Mouse (Mus musculus) heart, embryonic 14.5 days (tissue): ENCODE measurements around the gene Crlf1. TPM values are rescaled to one million over a fixed set of nuclear protein-coding genes. Genes with fewer than 3 reads are reported as not detected.

Source experiments
- ATAC-seq: fragments of 200-750 bp; cut with Nextera tagmentation; 2 replicates; pipeline ENCODE4 v1.8.0; 2017; ENCODE audit warnings: low read depth, moderate TSS enrichment; ENCODE audit not compliant: insufficient number of reproducible peaks, insufficient read depth, low FRiP score
- H3K27ac ChIP-seq, 2 experiments: fragments of 200-500 bp in 1 of 2; fragments of 300-500 bp in 1 of 2; sonication (generic) in 1 of 2; replicated peaks in 1 of 2; 2 replicates each; pipeline ENCODE4 v1.5.1; 2012 to 2014; ENCODE audit warnings: low read depth in 2 of 2, low read length in 2 of 2, control low read depth in 1 of 2, mild to moderate bottlenecking in 1 of 2, mixed read lengths in 1 of 2; ENCODE audit not compliant: control insufficient read depth in 1 of 2, insufficient read depth in 1 of 2
- H3K27me3 ChIP-seq: fragments of 300-500 bp; sonication (generic); 2 replicates; pipeline ENCODE4 v1.6.1; 2014; ENCODE audit warnings: mild to moderate bottlenecking, low read length, control low read depth; ENCODE audit not compliant: control insufficient read depth, insufficient read depth
- H3K36me3 ChIP-seq: fragments of 300-500 bp; sonication (generic); 2 replicates; pipeline ENCODE4 v1.6.1; 2014; ENCODE audit warnings: mild to moderate bottlenecking, control low read depth, low read length, mixed read lengths; ENCODE audit not compliant: control insufficient read depth, insufficient read depth
- H3K4me1 ChIP-seq, 2 experiments: fragments of 200-500 bp in 1 of 2; fragments of 300-500 bp in 1 of 2; sonication (generic) in 1 of 2; 2 replicates each; pipeline ENCODE4 v1.6.1; 2012 to 2014; ENCODE audit warnings: low read length in 2 of 2, control low read depth in 1 of 2, mixed read lengths in 1 of 2; ENCODE audit not compliant: control insufficient read depth in 2 of 2, insufficient read depth in 2 of 2
- H3K4me2 ChIP-seq: fragments of 300-500 bp; sonication (generic); 2 replicates; pipeline ENCODE4 v1.6.1; 2014; ENCODE audit warnings: mild to moderate bottlenecking, low read length
- H3K4me3 ChIP-seq, 2 experiments: fragments of 200-500 bp in 1 of 2; fragments of 300-500 bp in 1 of 2; sonication (generic) in 1 of 2; 2 replicates each; pipeline ENCODE4 v1.5.1; 2012 to 2014; ENCODE audit warnings: low read length in 2 of 2, mild to moderate bottlenecking in 2 of 2, control low read depth in 1 of 2, low read depth in 1 of 2, moderate library complexity in 1 of 2; ENCODE audit not compliant: control insufficient read depth in 1 of 2, insufficient read depth in 1 of 2
- H3K9ac ChIP-seq: fragments of 300-500 bp; sonication (generic); 2 replicates; pipeline ENCODE4 v1.6.1; 2014; ENCODE audit warnings: mild to moderate bottlenecking, low read length
- H3K9me3 ChIP-seq: fragments of 300-500 bp; sonication (generic); 2 replicates; pipeline ENCODE4 v1.6.1; 2016; ENCODE audit warnings: low read length, control low read depth; ENCODE audit not compliant: control insufficient read depth
- WGBS: fragments of 180-500 bp; shearing (Covaris S2); extraction: QIAGEN DNeasy Blood & Tissue Kit; methylation state at CpG from one replicate; pipeline ENCODE4 v1.1.7; 2014; 5-methylcytosine and 5-hydroxymethylcytosine counted together
- polyA plus RNA-seq: library from polyadenylated mRNA; unstranded; fragments of >200 nt; fragmentation: Nextera tagmentation; extraction: Ambion mirVana; gene quantifications from 2 replicates; pipeline ENCODE4 v1.2.1, GENCODE M21; 2014

The Crlf1 gene
- polyA plus RNA-seq, 1 experiment from 2014 or later: 2.0 TPM

DNA sequence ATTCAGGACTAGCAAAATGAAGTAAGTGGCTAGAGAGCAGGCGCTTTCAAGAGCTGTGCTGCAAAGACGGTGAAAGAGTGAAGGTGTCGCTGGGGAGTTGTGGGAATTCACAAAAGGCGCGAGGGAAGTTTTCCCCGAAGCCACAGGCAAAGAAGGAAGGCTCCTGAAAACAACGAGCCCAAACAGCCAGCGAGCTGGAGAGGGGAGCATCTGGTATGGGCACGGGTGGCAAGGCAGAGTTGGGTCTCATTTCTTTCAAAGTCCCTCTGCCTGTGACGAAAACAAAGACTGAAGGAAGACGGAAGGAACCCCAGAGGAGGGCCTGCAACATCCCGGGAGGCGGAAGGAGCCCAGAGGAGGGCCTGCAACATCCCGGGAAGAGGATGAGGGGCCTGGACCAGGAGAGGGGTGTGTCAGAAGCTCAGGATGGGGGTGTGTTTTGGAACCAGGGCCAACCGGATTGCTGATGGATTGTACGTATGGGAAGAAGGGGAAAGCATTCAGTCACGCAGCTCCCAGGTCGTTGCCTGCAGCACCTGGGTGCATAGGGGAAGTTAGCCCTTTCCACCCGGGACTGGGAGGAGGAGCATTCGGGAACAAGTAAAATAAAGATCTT lies 2.0 kb upstream of the Crlf1 start:
- no peak overlapping the region for H3K9ac ChIP-seq
- ATAC-seq: no peak
- 5% methylated on average over 20 of the region's 20 CpGs for WGBS

DNA sequence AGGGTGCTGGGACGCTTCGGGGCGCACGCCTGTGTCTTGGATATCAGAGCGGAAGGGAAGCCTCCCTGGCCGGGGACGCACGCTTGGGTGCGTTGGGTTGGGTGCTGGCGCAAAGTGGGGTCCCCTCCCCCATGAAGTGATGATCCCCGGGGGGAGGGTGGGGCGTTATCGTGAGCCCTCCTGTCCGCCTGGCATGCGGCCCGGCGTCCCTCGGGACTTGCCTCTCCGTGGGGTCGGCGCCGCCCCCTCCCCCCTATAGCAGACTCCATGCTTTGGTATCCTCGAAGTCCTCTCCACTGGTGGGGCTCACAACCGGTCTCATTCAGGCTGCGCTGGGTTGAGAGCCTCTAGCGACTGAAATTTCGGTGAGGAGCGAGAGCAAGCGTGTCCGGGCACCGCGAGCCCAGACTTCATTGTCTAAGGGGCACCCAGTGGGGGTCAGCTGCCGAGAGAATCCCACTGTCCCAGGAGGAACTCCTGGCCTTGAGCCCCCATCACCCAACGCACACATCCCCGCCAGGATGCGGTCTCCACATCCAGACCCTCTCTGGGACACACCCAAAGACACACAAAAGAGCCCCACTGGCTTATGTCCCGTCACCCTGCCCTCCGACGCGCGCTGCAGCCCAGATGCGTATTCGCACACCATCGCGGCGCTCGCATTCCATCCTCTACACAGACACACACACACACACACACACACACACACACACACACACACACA lies 896 bp downstream of the Crlf1 start:
- H3K9ac ChIP-seq: no peak overlapping the region
- H3K36me3 ChIP-seq: no peaks in the 10 kb centered on the region
- peaks cover 8 to 30% of the 10 kb centered on the region in 2 experiments; a peak in 3 of 4 replicates for H3K4me1 ChIP-seq
- H3K9me3 ChIP-seq: no peaks in the 10 kb centered on the region
- 1% methylated on average over 47 of the region's 47 CpGs for WGBS
- peak overlapping the region in 1 of 2 experiments; percentile 34; a peak in 2 of 4 replicates for H3K4me3 ChIP-seq
- peaks cover 100% of the 10 kb centered on the region for H3K27me3 ChIP-seq
- no peak for ATAC-seq
- peak overlapping the region; percentile 74 for H3K4me2 ChIP-seq
- no peak overlapping the region for H3K27ac ChIP-seq

More for the DNA sequence above, 2.0 kb upstream of the Crlf1 start:
- Histone ChIP-seq H3K4me1 (peaks cover 14 to 41% of the 10 kb centered on the region in 2 experiments; a peak in 3 of 4 replicates), H3K27me3 (peaks cover 99% of the 10 kb centered on the region), H3K4me3 (no peak overlapping the region), H3K36me3 (no peaks in the 10 kb centered on the region), H3K4me2 (no peak overlapping the region), H3K27ac (no peak overlapping the region), H3K9me3 (no peaks in the 10 kb centered on the region)

DNA sequence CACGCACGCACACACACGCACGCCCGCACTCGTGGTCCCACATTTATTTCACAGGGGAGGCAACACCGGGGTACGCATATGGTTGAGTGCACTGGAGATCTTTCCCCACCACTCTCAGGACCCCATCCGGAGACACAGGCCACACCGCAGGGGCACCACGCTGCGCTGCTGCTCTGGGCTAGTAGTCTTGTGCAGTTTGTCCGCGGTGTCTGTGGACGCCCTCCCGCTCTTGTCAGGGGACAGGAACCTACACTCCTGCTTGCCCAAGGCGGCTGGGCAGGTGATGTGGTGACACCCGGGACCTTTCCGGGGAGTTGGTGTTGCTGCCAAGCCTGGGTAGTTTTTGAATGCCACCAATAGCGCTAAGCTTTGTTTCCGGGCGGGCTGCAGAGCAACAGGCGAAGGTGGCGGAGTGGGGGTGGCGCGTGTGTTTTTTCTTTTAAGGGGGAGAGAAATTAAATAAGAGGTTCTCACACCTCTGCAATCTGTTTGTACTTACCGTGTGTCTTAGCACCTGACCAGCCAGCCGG lies 1.5 kb downstream of the Crlf1 start:
- peaks cover 100% of the 10 kb centered on the region for H3K27me3 ChIP-seq
- WGBS: 4% methylated on average over 28 of the region's 28 CpGs
- no peaks in the 10 kb centered on the region for H3K36me3 ChIP-seq
- no peak overlapping the region for H3K9ac ChIP-seq
- no peak overlapping the region for H3K4me3 ChIP-seq
- peaks cover 6 to 24% of the 10 kb centered on the region in 2 experiments; a peak in 3 of 4 replicates for H3K4me1 ChIP-seq
- no peaks in the 10 kb centered on the region for H3K9me3 ChIP-seq
- no peak for ATAC-seq
- 0 out of 2 replicates have a peak overlapping the region, but pooled peaks have one; percentile 74 for H3K4me2 ChIP-seq
- H3K27ac ChIP-seq: no peak overlapping the region

DNA sequence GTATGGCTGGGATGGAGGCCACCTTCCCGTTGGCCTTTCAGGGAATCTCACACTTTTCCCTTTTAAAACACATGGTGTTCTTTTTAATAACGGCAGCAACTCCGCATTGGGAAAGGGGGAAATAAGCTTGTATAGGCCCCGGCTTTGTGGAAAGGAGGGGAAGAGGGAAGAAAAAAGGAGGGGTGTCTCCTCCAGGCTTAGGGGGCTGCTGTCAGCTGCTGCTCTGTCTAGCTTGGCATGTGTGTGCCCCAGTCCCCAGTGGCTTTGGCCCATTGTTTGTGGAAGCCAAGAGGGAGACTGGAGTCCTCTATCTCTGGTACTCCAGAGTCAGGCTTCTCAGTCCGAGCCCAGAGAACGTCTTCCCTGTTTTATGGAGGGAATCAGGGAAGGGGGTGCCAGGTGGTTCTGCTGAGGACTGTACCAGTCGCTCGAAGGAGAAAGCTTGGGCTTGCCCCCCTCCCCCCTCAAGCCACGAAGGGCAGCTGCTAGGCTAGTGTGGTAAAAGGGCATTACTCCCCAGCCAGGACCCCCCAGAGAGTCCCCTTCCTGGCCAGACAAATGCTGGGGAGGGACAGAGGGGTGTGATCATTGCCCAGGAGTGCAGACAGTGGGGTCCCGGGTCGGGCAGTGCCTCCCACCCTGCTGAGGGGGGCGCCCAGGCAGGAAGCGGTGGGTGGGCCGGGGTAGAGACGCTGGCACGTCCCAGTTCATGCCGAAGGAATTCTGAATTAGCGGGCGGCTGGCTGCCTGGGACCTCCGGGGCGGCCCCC lies 2.2 kb downstream of the Crlf1 start:
- no peak overlapping the region for H3K4me3 ChIP-seq
- no peak overlapping the region; the same call in 1 of the 2 replicates for H3K9ac ChIP-seq
- 8% methylated on average over 18 of the region's 21 CpGs for WGBS
- H3K36me3 ChIP-seq: no peaks in the 10 kb centered on the region
- H3K27ac ChIP-seq: no peak overlapping the region
- H3K4me2 ChIP-seq: no peak overlapping the region
- no peak for ATAC-seq
- peaks cover 100% of the 10 kb centered on the region for H3K27me3 ChIP-seq
- peaks cover 4 to 20% of the 10 kb centered on the region in 2 experiments; a peak in 3 of 4 replicates for H3K4me1 ChIP-seq
- no peaks in the 10 kb centered on the region for H3K9me3 ChIP-seq

DNA sequence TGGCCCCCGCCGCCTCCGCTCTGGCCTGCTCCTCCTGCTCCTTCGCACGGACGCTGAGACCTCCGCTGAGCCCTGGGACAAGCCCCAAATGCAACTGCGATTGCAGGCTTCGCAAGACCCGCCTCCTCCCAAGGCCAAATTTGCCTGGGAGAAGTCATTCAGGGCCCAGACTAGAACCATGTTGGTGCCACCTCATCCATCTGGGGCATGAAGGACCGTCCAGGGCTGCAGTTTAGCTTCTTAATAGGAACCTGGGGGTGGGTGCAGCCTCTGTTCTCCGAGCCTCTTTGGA lies 2.8 kb downstream of the Crlf1 start:
- no peak overlapping the region; the same call in 1 of the 2 replicates for H3K9ac ChIP-seq
- no peaks in the 10 kb centered on the region for H3K36me3 ChIP-seq
- H3K4me3 ChIP-seq: no peak overlapping the region
- no peaks in the 10 kb centered on the region for H3K9me3 ChIP-seq
- H3K4me2 ChIP-seq: no peak overlapping the region
- H3K27me3 ChIP-seq: peaks cover 100% of the 10 kb centered on the region
- peaks cover 4 to 21% of the 10 kb centered on the region in 2 experiments; a peak in 3 of 4 replicates for H3K4me1 ChIP-seq
- H3K27ac ChIP-seq: no peak overlapping the region
- no peak for ATAC-seq
- WGBS: 8% methylated on average over 12 of the region's 12 CpGs

DNA sequence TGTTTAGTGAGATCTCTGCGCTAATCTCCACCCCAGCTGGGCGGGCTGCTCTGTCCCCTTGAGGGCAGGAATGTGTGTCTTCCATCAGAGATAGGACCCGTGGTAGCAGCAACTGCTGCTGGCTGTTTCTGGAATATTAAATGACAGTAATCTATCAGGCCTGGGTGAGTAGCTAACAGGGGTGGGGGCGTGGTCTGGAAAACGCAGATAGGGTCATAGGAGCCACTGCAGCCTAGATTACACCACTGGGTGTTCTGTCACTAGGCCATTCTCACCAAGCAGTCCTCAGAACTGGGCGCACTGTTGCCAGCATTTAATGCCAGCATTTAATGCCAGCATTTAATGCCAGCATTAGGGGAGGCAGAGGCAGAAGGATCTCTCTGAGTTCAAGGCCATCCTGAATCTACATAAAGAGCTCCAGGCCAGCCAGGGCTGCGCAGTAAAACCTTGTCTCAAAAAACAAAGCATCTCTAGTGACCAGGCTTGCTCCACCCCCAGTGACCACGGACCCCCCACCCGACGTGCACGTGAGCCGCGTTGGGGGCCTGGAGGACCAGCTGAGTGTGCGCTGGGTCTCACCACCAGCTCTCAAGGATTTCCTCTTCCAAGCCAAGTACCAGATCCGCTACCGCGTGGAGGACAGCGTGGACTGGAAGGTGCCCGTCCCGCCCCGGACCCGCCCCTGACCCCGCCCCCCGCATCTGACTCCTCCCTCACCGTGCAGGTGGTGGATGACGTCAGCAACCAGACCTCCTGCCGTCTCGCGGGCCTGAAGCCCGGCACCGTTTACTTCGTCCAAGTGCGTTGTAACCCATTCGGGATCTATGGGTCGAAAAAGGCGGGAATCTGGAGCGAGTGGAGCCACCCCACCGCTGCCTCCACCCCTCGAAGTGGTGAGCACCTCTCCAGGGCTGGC lies 7.7 kb downstream of the Crlf1 start:
- Histone ChIP-seq H3K36me3 (peaks cover 14% of the 10 kb centered on the region), H3K4me2 (peak overlapping the region; percentile 31; the same call in 1 of the 2 replicates), H3K27me3 (peaks cover 80% of the 10 kb centered on the region), H3K9me3 (no peaks in the 10 kb centered on the region), H3K9ac (no peak overlapping the region), H3K4me3 (no peak overlapping the region), H3K4me1 (peaks cover 14 to 32% of the 10 kb centered on the region in 2 experiments), H3K27ac (no peak overlapping the region)
- 9% methylated on average over 39 of the region's 39 CpGs for WGBS
- no peak for ATAC-seq
